Mouse (Mus musculus): ENCODE data around the gene Alppl2.

Gene Alppl2

GRCm38 (mm10) chr1:87089828-87090227, at the start of gene Alppl2:
TSS of gene Alppl2 (minus strand) at chr1:87089928.
- no peak for DNase-seq (ENCODE audit: low read depth, low spot score)

DNA sequence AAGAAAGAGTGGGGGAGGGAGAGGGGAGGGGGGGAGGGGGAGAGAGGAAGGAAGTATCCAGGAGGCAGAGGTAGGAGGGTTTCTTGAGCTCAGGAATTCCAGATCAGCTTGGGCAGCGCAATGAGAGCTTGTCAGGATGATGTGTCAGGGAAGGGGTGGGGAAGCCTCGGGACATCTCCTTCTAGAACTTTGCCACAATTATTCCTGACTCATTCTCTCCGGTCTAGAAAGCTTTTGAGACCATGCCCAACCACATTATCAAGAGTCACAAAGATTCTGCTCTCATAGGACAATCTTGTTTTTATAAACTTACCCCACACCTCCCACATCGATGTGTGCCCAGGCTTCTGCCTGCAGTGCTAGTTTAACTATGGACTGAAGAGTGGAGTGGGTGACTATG, 42.1 kb upstream of the Alppl2 start:
- DNase-seq (ENCODE audit: low read depth, low spot score), result no peak

- peak; percentile 31 for DNase-seq (ENCODE audit: low read depth, low spot score)
Measured at GRCm38 (mm10) chr1:87127206-87128030, 37.7 kb upstream of the Alppl2 start.

DNA sequence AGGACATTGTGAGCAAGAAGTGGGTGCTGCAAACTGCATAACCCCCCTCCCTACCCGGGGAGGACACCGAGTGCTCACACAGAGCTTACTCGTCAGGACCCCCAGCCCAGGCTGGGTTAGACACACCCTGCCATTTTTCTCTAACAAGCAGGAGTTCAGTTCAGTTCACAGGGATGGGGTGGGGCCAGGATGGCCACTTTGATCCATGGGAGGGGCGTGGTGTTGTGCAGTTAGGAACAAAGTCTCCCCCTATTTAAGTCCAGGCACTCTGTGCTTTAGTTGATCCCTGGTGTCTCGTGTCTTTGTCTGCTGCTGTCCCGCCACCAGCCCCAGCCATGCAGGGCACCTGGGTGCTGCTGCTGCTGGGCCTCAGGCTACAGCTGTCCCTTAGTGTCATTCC, 34.9 kb upstream of the Alppl2 start, which contains the start of gene Akp3:
Gene Akp3 (plus strand): TSS at position 301 of the 400 bp plus-strand sequence.
- DNase-seq (ENCODE audit: low read depth, low spot score), result no peak

GRCm38 (mm10) chr1:87114784-87115183, 25.1 kb upstream of the Alppl2 start:
- no peak for DNase-seq (ENCODE audit: low read depth, low spot score)

GRCm38 (mm10) chr1:87111719-87112354, 22.1 kb upstream of the Alppl2 start:
- DNase-seq (ENCODE audit: low read depth, low spot score), result peak; percentile 49

GRCm38 (mm10) chr1:87108564-87108963, 18.8 kb upstream of the Alppl2 start:
- DNase-seq (ENCODE audit: low read depth, low spot score), result no peak

DNA sequence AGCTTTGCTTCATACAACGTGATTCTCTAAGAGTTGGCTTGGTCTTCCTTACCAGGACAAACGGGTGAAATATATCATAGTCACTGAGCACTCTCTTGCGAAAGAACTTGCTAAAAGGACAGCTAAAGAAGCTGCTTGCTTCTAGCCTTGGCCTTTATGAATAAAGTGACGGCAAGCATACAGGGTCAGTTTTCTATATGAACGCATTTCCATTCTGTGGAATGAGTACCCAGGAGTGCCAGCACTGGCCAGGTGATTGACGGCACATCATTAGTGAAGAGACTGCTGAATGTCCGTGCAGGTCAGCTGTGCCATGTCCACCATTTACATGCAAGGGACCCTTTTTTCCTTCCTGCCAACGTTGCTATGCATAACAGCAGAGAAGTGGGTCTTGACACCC, 16.8 kb upstream of the Alppl2 start:
- DNase-seq (ENCODE audit: low read depth, low spot score), result no peak

DNA sequence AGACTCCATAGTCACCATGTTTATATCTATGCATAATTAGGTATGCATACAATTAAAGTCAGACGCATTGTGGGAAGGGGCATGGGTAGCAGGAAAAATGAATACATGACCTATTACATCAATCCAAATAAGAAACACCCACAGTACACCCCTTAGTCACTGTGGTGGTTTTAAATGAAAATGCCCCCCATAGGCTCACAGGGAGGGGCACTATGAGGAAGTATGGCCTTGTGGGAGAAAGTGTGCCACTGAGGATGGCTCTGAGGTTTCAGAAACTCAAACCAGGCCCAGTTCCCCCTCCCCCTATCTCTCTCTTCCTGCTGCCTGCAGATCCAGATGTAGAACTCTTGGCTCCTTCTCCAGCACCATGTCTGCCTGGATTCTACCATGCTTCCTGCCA, 14.2 kb upstream of the Alppl2 start:
- no peak for DNase-seq (ENCODE audit: low read depth, low spot score)

DNA sequence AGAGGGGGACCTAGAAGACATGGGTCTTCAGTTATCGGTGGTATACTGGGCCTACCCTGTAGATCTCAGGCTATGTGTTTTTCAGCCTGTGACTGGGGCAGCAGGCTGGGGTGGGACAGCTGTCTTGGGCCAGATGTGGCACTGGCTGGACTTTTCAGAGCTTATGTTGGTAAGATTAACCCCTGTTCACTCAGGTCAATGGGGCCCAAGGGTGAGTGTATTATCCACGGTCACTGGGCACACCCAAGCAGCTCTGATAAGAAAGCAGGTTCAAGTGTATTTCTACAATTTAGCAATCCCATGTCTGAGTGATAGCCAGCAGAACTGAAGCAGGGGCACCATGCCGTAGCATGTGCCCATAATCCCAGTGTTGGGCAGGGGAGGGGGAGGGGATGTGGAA, 12.4 kb upstream of the Alppl2 start:
- DNase-seq (ENCODE audit: low read depth, low spot score), result no peak

GRCm38 (mm10) chr1:87101411-87101810, 11.7 kb upstream of the Alppl2 start, which contains the start of gene Alpi:
TSS of gene Alpi (minus strand) at chr1:87101606.
- no peak for DNase-seq (ENCODE audit: low read depth, low spot score)

- DNase-seq (ENCODE audit: low read depth, low spot score), result peak; percentile 77
Measured at GRCm38 (mm10) chr1:87098358-87098975, 8.7 kb upstream of the Alppl2 start.

GRCm38 (mm10) chr1:87095642-87096041, 5.9 kb upstream of the Alppl2 start:
- DNase-seq (ENCODE audit: low read depth, low spot score), result no peak

GRCm38 (mm10) chr1:87089251-87089650, 477 bp downstream of the Alppl2 start:
- no peak for DNase-seq (ENCODE audit: low read depth, low spot score)

- DNase-seq (ENCODE audit: low read depth, low spot score), result peak; percentile 39
Measured at GRCm38 (mm10) chr1:87086964-87087363, 2.8 kb downstream of the Alppl2 start.

- DNase-seq (ENCODE audit: low read depth, low spot score), result no peak
Measured at GRCm38 (mm10) chr1:87086196-87086595, 3.5 kb downstream of the Alppl2 start.

GRCm38 (mm10) chr1:87073776-87074175, 16.0 kb downstream of the Alppl2 start:
- DNase-seq (ENCODE audit: low read depth, low spot score), result no peak

GRCm38 (mm10) chr1:87070720-87071119, 19.0 kb downstream of the Alppl2 start:
- peak; percentile 75 for DNase-seq (ENCODE audit: low read depth, low spot score)

DNA sequence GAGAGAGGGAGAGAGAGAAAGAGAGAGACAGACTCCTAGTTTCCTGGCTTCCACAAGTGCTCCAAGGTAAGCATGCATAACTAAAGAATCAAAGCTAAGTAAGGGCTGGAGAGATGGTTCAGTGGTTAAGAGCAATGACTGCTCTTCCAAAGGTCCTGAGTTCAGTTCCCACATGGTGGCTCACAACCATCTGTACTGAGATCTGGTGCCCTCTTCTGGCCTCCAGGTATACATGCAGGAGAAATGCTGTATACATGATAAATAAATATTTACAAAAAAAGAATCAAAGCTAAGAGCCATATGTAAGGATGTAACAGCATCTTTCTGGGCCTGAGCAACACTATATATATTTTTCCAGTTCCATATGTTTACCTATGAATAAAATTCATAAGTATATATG, 28.8 kb downstream of the Alppl2 start:
- DNase-seq (ENCODE audit: low read depth, low spot score), result no peak

DNA sequence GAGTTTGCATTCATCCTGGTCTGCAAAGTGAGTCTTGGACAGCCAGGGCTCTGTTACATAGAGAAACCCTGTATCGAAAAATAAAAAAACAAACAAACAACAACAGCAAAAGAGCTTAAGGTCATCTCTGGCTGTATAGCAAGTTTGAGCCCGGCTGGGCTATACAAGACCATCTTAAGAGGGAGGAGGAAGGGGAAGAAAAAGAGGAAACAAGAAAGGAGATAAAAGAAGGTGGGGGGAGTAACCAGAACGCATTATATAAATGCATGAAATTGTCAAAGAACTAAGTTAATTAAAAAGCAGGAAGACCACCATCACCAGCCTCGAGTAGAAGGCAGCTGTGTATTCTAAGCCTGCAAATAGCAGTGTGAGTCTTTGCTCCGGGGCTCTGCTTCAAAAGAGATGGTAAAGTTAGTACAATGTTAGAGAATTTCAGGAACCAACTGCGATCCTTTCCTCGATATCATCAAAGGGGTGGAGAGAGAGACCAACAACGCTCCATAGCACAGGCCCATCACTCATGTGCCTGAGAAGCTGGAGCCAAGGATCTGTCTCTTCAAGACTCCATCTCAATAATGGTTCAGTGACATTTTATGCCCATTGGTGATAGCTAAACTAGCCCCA, 30.6 kb downstream of the Alppl2 start:
- DNase-seq (ENCODE audit: low read depth, low spot score), result no peak

GRCm38 (mm10) chr1:87057075-87057474, 32.7 kb downstream of the Alppl2 start:
- DNase-seq (ENCODE audit: low read depth, low spot score), result no peak

DNA sequence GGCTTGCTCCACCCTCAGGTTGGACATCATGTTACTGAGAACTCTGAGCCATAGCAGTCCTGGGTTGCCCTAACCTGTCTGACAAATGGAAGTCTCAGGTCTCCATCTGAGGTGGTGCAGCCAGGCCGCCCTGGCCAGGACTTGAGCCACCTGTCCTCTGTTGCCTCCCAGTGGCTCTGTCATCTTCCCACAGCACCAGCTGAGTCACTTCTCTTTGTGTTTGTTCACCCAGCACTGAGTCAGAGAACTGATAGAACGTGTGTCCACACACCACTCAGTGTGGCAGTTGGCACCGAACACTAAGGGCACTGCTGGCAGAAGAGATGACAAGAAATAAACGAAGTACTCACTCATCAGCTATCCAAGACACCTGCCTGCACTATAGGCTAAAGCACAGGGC, 38.4 kb downstream of the Alppl2 start:
- DNase-seq (ENCODE audit: low read depth, low spot score), result no peak

Data from ES-CJ7 (cell line).